Mouse (Mus musculus) CH12F3 (cell line): ENCODE results near the gene Rabif.
"Not testable (repeated sequence)": the region's sequence is repeated elsewhere in the genome, so short reads cannot be mapped to it uniquely, and the experiment has no call there.

ENCODE experiments used
- in situ Hi-C: fragments of 300-500 bp; cut with MboI; formaldehyde crosslinking; loops from 2 replicates; pipeline ENCODE4 v1.14.3; 2020; ENCODE audit warnings: low sequenced_read_pairs

The Rabif gene

GRCm38 (mm10) chr1:134512183-134512582 lies 17.7 kb downstream of the Rabif start:
- in situ Hi-C loops: no loop called here

DNA sequence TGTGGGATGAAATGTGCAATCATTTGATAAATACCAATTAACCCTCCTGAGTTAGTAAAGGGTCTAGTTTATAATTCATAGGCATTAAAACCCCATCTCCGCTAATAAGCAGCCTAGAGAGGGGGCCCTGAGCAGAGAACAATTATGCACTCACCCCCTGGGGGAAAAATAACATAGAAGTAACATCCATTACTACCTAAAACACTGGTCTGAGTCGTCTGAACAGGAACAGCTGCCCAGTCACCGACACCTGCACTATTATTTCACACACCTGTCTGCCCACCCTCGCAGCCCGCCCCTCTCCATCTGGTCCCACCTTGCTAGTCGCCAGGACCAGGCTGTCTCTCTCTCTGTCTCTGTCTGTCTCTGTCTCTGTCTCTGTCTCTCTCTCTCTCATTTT lies 18.1 kb downstream of the Rabif start:
- in situ Hi-C loops: no loop called here

- in situ Hi-C loops: no loop called here
Observed at GRCm38 (mm10) chr1:134513312-134513860, 18.9 kb downstream of the Rabif start.

DNA sequence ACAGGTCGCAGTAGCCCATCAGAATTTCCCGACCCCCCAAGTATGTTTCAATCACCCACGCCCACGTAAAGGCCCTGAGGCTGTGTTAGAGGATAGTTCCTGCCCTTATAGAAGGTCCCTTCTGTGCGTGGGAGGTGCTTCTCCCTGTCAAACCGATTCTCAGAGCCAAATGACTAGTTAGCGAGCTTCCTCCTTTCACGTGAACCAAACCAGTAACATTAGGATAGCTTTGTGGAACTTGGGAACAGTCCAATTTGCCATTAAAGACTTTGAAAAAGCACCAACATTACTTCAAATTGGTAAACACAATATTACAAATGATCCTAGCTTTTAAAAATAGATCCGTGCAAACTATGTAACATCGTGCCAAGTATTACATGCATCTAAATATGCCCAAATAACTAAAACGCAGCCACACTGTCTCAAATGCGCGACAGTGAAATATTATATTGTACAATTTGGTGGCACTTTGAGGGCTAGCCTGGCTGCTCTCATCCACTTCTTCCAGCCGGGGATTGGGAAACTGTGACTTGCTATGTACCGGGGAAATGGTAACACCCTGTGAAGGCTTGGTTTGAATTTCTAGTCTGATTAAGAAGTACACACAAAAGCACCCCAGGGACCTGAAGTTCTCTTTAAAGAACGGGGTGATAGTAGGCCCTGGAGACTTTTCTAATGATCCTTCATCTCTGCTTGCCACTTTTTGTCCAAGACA lies 19.6 kb downstream of the Rabif start:
- in situ Hi-C loops: no loop called here

DNA sequence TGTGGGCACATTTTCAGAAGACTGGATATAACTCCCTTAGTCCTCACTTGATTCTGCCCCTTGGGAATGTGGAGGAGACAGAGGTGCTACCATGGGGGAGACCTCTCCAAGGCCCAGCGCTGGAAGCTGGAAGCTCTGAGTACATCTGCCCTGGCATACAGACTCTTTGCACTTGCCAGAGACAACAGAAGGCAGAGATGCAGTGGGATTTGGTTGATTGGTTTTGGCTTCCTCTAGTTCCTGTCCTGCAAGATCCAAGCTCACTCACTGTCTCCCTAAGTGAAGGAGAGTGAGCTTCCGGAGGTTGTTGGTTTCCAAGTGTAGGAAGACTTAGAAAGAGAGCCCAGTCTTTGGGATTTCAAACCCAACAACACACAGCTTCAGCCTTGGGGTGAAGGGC lies 21.4 kb downstream of the Rabif start:
- in situ Hi-C loops: no loop called here

DNA sequence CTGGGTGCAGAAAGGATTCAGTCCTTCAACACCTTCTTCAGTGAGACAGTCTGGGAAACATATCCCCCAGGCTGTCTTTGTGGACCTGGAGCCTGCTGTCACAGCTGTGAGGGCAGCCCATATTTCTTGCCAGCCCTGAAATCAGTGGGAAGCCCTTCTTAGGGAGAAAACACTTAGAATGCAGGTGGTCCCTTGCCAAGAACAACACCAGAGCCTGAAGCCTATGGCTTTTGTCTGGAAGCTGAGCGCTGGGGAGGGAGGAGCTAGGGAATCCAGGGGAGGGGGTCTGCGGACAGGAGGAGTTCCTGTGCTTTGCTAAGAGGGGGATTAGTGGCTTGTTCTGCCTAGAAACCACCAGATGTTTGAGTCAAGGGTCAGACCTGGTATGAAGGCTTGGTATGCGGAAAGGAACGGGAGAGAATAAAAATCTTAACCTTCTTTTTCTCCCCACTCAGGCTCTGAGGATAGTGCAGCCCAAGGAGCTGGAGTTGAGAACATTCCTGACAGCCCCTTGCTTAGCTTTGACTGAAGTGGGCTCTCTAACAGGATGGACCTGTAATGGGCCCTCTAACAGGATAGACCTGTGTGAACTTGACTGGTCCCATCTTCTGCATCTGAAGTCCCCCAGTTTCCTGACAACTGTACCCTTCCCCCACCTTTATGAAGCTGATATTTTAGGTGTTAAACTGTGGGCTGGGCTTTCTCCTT lies 22.2 kb downstream of the Rabif start:
- in situ Hi-C loops: no loop called here

DNA sequence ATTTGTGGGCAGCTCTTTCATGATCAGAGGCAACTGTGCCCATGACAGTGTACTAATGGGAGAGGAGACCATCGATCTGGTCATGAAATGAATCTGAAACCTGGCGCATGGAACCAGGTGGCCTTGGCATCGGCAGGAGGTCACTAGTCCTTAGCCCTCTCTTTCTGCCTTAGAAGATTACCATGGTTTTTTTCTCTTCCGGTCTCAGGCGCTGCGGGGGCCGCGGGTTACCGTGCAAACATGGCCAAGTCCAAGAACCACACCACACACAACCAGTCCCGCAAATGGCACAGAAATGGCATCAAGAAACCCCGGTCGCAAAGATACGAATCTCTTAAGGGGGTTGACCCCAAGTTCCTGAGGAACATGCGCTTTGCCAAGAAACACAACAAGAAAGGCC lies 23.4 kb downstream of the Rabif start:
- in situ Hi-C loops: not testable (repeated sequence)

- in situ Hi-C loops: no loop called here
Observed at GRCm38 (mm10) chr1:134518677-134519076, 24.2 kb downstream of the Rabif start.

- in situ Hi-C loops: not testable (repeated sequence)
Observed at GRCm38 (mm10) chr1:134519201-134519600, 24.8 kb downstream of the Rabif start.

GRCm38 (mm10) chr1:134520001-134520721 lies 25.7 kb downstream of the Rabif start:
- in situ Hi-C loops: no loop called here

DNA sequence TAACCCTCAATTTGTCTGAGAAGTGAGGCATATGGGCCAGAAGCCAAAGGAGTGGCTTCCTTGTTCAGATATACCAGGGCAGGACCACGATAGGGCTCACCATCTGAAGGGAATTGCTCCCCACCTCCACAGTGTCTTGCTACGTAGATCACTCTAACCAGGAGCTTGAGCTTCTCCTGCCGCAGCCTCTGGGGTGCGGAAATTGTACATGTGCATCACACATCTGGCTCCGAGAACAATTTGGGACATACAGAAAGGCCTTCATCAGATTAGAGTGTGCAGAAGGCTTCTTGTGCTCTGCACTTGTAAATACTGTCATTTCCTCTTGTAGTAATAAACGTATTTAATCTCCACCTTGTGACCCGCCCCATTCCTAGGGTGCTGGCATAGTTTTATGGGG lies 26.7 kb downstream of the Rabif start:
- in situ Hi-C loops: no loop called here

- in situ Hi-C loops: no loop called here
Observed at GRCm38 (mm10) chr1:134522325-134522724, 27.9 kb downstream of the Rabif start.

DNA sequence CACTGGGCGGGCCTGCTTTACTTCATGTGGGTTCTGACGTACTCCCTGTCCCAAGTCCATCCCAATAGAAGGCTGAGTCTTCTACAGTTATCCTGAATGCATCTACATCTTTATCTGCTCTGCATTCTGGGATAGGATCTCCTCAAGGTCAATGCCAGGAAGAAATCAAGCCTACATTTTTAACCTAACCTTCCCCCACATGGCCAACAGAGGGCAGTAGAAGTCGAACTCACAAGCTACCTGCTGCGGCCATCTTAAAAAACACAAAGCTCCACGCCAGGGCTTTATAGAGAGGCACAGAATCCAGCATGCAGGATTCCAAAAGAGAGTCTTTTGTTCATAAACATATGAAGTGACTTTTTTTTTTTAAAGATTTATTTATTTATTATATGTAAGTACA lies 30.0 kb downstream of the Rabif start:
- in situ Hi-C loops: no loop called here

DNA sequence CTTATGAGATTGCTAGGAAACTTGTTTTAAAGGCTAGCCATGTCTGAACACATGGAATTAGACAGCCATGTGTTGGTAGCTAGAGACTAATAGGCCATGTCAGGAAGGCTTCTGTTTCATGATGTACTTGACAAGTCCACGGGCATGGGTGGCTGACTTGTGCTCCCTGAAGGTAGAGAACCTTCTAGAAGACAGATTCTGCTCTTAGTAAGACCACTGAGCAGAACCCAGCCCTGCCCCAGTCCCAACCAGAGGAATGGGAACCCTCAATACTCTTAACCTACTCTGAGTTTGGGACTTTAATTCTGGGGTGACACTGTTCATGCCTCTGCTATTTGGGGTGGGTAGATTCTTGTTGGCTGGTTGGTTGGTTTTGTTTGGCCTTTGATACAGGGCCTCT lies 30.6 kb downstream of the Rabif start:
- in situ Hi-C loops: no loop called here

DNA sequence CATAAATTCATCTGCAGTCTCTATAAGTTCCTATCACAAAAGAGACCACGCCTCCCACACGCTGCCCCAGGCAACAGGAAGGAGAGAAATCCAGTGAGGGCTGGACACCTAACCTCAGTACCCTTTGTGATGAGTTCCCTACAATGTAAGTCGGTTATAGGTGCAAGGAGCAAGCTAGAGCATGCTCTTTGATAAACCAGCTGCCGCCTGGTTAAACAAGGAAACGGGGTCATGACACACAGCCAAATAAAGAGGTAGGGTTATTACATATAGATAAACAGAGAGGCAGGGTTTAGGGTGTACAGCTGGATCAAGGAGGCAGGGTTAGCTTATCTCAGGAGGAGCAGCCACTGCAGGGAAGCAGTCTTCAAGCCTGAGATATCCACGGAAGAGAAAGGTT lies 32.3 kb downstream of the Rabif start:
- in situ Hi-C loops: no loop called here

GRCm38 (mm10) chr1:134530618-134531017 lies 36.2 kb downstream of the Rabif start:
- in situ Hi-C loops: no loop called here

DNA sequence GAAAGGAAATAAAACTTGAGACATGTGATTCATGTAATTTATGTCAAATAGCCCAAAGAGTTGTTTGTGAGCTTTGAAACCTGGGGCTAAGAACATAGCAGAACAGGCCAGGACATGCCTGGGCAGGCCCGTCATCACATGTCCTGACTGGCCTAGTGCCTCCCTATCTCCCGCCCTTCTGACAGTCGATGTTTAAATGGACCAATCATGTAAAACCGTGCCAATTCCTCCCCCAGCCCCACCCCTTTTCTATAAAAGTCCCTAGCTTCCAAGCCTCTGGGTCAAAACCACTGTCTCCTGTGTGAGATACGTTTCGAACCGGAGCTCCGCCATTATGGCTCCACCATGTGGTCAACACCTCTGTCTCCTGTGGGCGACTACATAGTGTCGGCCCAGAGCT lies 39.3 kb downstream of the Rabif start:
- in situ Hi-C loops: not testable (repeated sequence)

DNA sequence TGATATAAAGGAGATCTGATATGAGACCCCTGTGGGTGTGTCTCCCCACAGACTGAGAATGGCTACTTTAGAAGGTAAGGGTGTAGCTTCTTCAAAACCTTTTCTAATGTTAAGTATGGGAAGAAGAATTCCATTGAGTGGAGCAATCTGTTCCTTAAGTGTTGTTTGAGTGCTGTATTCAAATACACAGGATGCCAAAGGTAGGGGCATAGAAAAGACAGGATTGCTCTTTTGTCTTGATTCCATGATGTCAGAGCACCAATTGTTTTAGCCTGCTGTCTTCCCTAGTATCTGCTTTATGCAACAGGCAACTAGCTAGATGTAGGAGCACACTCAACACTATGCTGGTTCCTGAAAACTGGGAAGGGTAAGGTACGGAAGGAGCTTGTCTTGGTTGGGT lies 40.6 kb downstream of the Rabif start:
- in situ Hi-C loops: no loop called here

DNA sequence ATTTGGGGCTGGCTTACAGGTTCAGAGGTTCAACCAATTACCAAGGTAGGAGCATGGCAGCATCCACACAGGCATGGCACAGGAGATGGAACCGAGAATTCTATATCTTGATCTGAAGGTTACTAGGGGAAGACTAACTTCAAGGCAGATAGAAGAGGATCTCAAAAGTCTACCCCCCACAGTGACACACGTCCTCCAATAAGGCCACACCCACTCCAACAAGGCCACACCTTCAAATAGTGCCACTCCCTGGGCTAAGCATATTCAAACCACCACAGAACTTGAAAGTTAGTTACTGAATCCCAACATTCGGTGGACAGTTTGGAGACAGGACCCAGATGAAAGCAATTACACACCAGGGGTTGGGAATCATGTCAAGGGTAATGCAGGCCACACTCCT lies 41.1 kb downstream of the Rabif start:
- in situ Hi-C loops: no loop called here

GRCm38 (mm10) chr1:134540610-134541009 lies 46.2 kb downstream of the Rabif start:
- in situ Hi-C loops: no loop called here

- in situ Hi-C loops: no loop called here
Observed at GRCm38 (mm10) chr1:134548231-134548630, 53.8 kb downstream of the Rabif start.
